Mouse (Mus musculus): ENCODE results near the gene Mms19. TPM values are rescaled to one million over a fixed set of nuclear protein-coding genes. Genes with fewer than 3 reads are reported as not detected.

Mms19 gene
- polyA plus RNA-seq, 1 experiment from 2014 or later: 31.2 TPM

GRCm38 (mm10) chr19:41900495-41901090, 80.4 kb downstream of the Mms19 start:
- DNase-seq (ENCODE audit: low spot score): peak; percentile 38

GRCm38 (mm10) chr19:41898860-41899259, 82.1 kb downstream of the Mms19 start:
- peak; percentile 50 for DNase-seq (ENCODE audit: low spot score)

- DNase-seq (ENCODE audit: low spot score): no peak
Observed at GRCm38 (mm10) chr19:41896319-41896711, 84.6 kb downstream of the Mms19 start.

GRCm38 (mm10) chr19:41895460-41896318, 85.3 kb downstream of the Mms19 start, which contains the start of gene Rrp12:
Rrp12 (minus strand) TSS chr19:41896173.
- DNase-seq (ENCODE audit: low spot score): peak; percentile 91

- DNase-seq (ENCODE audit: low spot score): no peak
Observed at GRCm38 (mm10) chr19:41894959-41895358, 86.0 kb downstream of the Mms19 start.

Other genes with a start within 250 kb of the Mms19 start
- gene Slit1, start 237.5 kb downstream of the Mms19 start, polyA plus RNA-seq (2015; fragmentation: Nextera tagmentation; extraction: Ambion mirVana): 0.17 and 0.29 TPM in 2 replicates
- gene Arhgap19, start 179.1 kb downstream of the Mms19 start, polyA plus RNA-seq (2015; fragmentation: Nextera tagmentation; extraction: Ambion mirVana): 25.3 and 27.0 TPM in 2 replicates
- 18.6 and 21.3 TPM in 2 replicates for gene Frat1, start 151.2 kb downstream of the Mms19 start, polyA plus RNA-seq (2015; fragmentation: Nextera tagmentation; extraction: Ambion mirVana)
- gene Frat2, start 133.0 kb downstream of the Mms19 start, polyA plus RNA-seq (2015; fragmentation: Nextera tagmentation; extraction: Ambion mirVana): 12.1 and 16.0 TPM in 2 replicates
- 11.3 and 12.4 TPM in 2 replicates for gene Rrp12, start 85.0 kb downstream of the Mms19 start, polyA plus RNA-seq (2015; fragmentation: Nextera tagmentation; extraction: Ambion mirVana)
- gene Pgam1, start 69.2 kb downstream of the Mms19 start, polyA plus RNA-seq (2015; fragmentation: Nextera tagmentation; extraction: Ambion mirVana): 251 and 275 TPM in 2 replicates
- gene Exosc1, start 47.7 kb downstream of the Mms19 start, polyA plus RNA-seq (2015; fragmentation: Nextera tagmentation; extraction: Ambion mirVana): 86.9 and 90.8 TPM in 2 replicates
- gene Zdhhc16, start 47.7 kb downstream of the Mms19 start, polyA plus RNA-seq (2015; fragmentation: Nextera tagmentation; extraction: Ambion mirVana): 67.3 and 67.8 TPM in 2 replicates
- gene Ubtd1, start 606 bp upstream of the Mms19 start, polyA plus RNA-seq (2015; fragmentation: Nextera tagmentation; extraction: Ambion mirVana): 15.4 and 16.0 TPM in 2 replicates
- 0.21 TPM in 1 of 2 replicates, not detected in the other for gene Ankrd2, start 54.8 kb upstream of the Mms19 start, polyA plus RNA-seq (2015; fragmentation: Nextera tagmentation; extraction: Ambion mirVana)
- 0.77 and 1.4 TPM in 2 replicates for gene Hoga1, start 64.5 kb upstream of the Mms19 start, polyA plus RNA-seq (2015; fragmentation: Nextera tagmentation; extraction: Ambion mirVana)
- gene 4933411K16Rik, start 71.1 kb upstream of the Mms19 start, polyA plus RNA-seq (2015; fragmentation: Nextera tagmentation; extraction: Ambion mirVana): not detected in 2 replicates
- 1.8 and 2.2 TPM in 2 replicates for gene Morn4, start 105.2 kb upstream of the Mms19 start, polyA plus RNA-seq (2015; fragmentation: Nextera tagmentation; extraction: Ambion mirVana)
- 20.1 and 23.3 TPM in 2 replicates for gene Pi4k2a, start 109.3 kb upstream of the Mms19 start, polyA plus RNA-seq (2015; fragmentation: Nextera tagmentation; extraction: Ambion mirVana)
- gene Avpi1, start 147.9 kb upstream of the Mms19 start, polyA plus RNA-seq (2015; fragmentation: Nextera tagmentation; extraction: Ambion mirVana): 20.6 and 21.3 TPM in 2 replicates
- 3.4 and 5.3 TPM in 2 replicates for gene Marveld1, start 166.2 kb upstream of the Mms19 start, polyA plus RNA-seq (2015; fragmentation: Nextera tagmentation; extraction: Ambion mirVana)
- gene Zfyve27, start 182.8 kb upstream of the Mms19 start, polyA plus RNA-seq (2015; fragmentation: Nextera tagmentation; extraction: Ambion mirVana): 26.7 and 31.4 TPM in 2 replicates
- 0.36 and 0.49 TPM in 2 replicates for gene Sfrp5, start 221.1 kb upstream of the Mms19 start, polyA plus RNA-seq (2015; fragmentation: Nextera tagmentation; extraction: Ambion mirVana)

Measured in thymus, postnatal 0 days (tissue).